Mouse (Mus musculus) kidney, adult 2 months (tissue): ENCODE results near the gene Iqschfp.

Experiments used
- CTCF ChIP-seq: fragments of 200-500 bp; conservative IDR thresholded peaks from 2 replicates; pipeline ENCODE4 v1.5.1; 2011; ENCODE audit warnings: low read depth, mild to moderate bottlenecking, control low read depth, low read length, moderate library complexity, mixed read lengths; ENCODE audit not compliant: insufficient read depth, insufficient read length
- POLR2A ChIP-seq: fragments of 200-500 bp; IDR thresholded peaks from one replicate; pipeline ENCODE4 v1.6.1; 2011; ENCODE audit warnings: low read depth, low read length, control low read depth

GRCm38 (mm10) chr3:67961934-67962639 is 70.1 kb downstream of the Iqschfp start:
- no peak for TF ChIP-seq CTCF
- no peak for TF ChIP-seq POLR2A
